Mouse (Mus musculus): ENCODE results near the gene Slc9a3r2. TPM values are rescaled to one million over a fixed set of nuclear protein-coding genes. Genes with fewer than 3 reads are reported as not detected.

Gene Slc9a3r2
- total RNA-seq, 1 experiment, result 22.7 TPM

DNA sequence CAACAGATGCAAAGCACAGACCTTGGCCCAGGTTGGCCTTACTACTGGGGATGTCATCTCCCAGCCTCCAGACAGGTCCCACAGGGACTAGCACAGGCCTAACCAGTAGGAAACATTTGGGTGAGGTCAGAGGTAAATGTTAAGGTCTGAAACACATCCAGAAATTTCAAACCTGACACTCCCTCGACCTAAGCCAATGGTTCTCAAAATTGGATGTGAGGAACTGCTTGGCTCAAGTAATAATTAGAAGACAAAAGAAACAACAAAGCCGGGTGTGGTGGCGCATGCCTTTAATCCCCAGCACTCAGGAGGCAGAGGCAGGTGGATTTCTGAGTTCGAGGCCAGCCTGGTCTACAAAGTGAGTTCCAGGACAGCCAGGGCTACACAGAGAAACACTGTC lies 3.7 kb downstream of the Slc9a3r2 start:
- peaks cover 10 to 31% of the 10 kb centered on the region in 2 experiments; a peak in 3 of 4 replicates for H3K4me1 ChIP-seq (ENCODE audit: control insufficient read depth in 2 of 2, insufficient read depth in 2 of 2, low read length in 2 of 2, poor library complexity in 1 of 2)
- H3K27ac ChIP-seq (ENCODE audit: insufficient read depth, low read depth, low read length, poor library complexity, severe bottlenecking), result no peak overlapping the region
- no peaks in the 10 kb centered on the region for H3K9me3 ChIP-seq (ENCODE audit: control insufficient read depth, insufficient read depth, low read depth, low read length)
- no peak overlapping the region for H3K4me3 ChIP-seq (ENCODE audit: insufficient read depth in 1 of 2, low read depth in 1 of 2, low read length in 2 of 2, poor library complexity in 1 of 2, severe bottlenecking in 1 of 2)
- in situ Hi-C loops (cut with MboI; ENCODE audit: low sequenced_read_pairs in 2 of 2, unreplicated experiment in 2 of 2), result no loop called here
- TF ChIP-seq MAFK (IDR thresholded peaks at IDR 0.05; ENCODE audit: insufficient read depth, low read depth, low read length) (no peak), HCFC1 (IDR thresholded peaks at IDR 0.05; ENCODE audit: borderline replicate concordance, insufficient read depth, low read length) (no peak), ZNF384 (IDR thresholded peaks at IDR 0.05; ENCODE audit: low read depth, low read length) (no peak)
- DNase-seq (ENCODE audit: low read depth, low spot score), result no peak
- no peak overlapping the region for H3K9ac ChIP-seq (ENCODE audit: insufficient read depth, low read depth, low read length, poor library complexity, severe bottlenecking)
- peaks cover 4% of the 10 kb centered on the region; the same call in 1 of the 2 replicates for H3K36me3 ChIP-seq (ENCODE audit: control insufficient read depth, insufficient read depth, low read length, poor library complexity, severe bottlenecking)

DNA sequence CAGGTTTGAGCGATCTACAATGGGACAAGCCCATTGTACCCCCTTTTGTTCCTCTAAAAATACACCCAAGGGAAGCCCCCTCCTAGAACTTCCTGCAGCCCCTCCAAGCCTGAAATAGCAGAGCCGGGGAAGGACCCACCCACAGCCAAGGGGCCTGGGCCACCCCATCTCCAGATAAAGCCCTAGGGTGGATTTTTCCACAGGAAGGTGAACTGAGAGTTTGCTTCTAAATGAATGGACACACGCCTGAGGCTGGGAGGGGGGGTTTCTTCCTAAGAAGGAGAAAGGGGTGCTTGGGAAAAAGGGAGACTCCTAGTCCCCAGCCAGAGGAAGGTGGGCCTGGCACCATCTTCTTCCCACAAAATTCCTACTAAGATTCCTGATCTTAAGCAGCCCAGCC lies 4.2 kb downstream of the Slc9a3r2 start:
- no peak overlapping the region for H3K9ac ChIP-seq (ENCODE audit: insufficient read depth, low read depth, low read length, poor library complexity, severe bottlenecking)
- no peaks in the 10 kb centered on the region for H3K9me3 ChIP-seq (ENCODE audit: control insufficient read depth, insufficient read depth, low read depth, low read length)
- TF ChIP-seq ZC3H11A (IDR thresholded peaks at IDR 0.05; ENCODE audit: borderline replicate concordance, low read depth, low read length) (no peak), MAFK (IDR thresholded peaks at IDR 0.05; ENCODE audit: insufficient read depth, low read depth, low read length) (no peak), ZNF384 (IDR thresholded peaks at IDR 0.05; ENCODE audit: low read depth, low read length) (no peak), HCFC1 (IDR thresholded peaks at IDR 0.05; ENCODE audit: borderline replicate concordance, insufficient read depth, low read length) (no peak), CHD2 (IDR thresholded peaks at IDR 0.05; ENCODE audit: low read depth, low read length) (no peak)
- H3K4me1 ChIP-seq (ENCODE audit: control insufficient read depth in 2 of 2, insufficient read depth in 2 of 2, low read length in 2 of 2, poor library complexity in 1 of 2), result peaks cover 10 to 31% of the 10 kb centered on the region in 2 experiments; a peak in 3 of 4 replicates
- H3K36me3 ChIP-seq (ENCODE audit: control insufficient read depth, insufficient read depth, low read length, poor library complexity, severe bottlenecking), result peaks cover 4% of the 10 kb centered on the region; the same call in 1 of the 2 replicates
- in situ Hi-C loops (cut with MboI; ENCODE audit: low sequenced_read_pairs in 2 of 2, unreplicated experiment in 2 of 2), result no loop called here
- DNase-seq (ENCODE audit: low read depth, low spot score), result no peak
- no peak overlapping the region for H3K4me3 ChIP-seq (ENCODE audit: insufficient read depth in 1 of 2, low read depth in 1 of 2, low read length in 2 of 2, poor library complexity in 1 of 2, severe bottlenecking in 1 of 2)
- H3K27ac ChIP-seq (ENCODE audit: insufficient read depth, low read depth, low read length, poor library complexity, severe bottlenecking), result no peak overlapping the region

DNA sequence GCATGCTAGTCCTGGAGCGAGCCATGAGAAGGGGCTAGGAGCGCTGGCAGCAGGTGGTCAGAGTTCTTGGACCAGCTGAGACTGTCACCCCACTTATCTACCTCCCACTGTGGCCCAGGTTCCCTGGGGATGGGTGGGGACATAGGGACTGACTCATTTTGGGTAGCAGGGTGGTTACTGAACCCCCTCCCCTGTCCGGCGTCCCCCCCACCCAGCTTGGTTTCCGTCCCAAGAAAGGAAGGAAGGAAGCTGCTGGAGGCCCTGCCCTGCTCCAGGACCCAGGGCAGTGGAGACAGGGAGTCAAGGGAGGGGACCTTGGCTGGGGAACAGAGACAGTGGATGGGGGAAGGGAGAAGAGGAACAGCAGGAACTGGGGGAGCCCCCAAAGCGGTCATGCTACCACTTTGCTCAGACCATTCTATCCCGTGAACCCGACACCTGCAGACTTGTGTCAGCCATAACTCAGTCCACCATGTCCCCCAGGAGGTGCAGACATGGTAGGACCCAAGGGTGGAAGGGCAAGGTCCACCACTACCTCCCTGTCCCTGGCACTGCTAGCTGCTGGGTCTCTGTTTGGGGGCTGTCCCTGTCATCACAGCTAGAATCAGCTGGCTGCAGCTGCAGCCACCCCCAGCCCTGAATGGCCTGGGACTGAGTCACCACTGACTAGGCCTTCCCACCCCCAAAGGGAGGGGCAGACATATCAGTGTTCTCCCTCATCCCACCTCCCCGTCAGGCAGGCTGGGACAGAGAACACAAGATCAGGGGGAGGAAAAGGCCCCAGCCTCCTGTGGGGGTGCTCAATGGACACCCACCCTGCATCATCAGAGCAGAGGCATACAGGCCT lies 5.0 kb downstream of the Slc9a3r2 start:
- in situ Hi-C loops (cut with MboI; ENCODE audit: low sequenced_read_pairs in 2 of 2, unreplicated experiment in 2 of 2), result no loop called here
- H3K36me3 ChIP-seq (ENCODE audit: control insufficient read depth, insufficient read depth, low read length, poor library complexity, severe bottlenecking), result peaks cover 4% of the 10 kb centered on the region; the same call in 1 of the 2 replicates

DNA sequence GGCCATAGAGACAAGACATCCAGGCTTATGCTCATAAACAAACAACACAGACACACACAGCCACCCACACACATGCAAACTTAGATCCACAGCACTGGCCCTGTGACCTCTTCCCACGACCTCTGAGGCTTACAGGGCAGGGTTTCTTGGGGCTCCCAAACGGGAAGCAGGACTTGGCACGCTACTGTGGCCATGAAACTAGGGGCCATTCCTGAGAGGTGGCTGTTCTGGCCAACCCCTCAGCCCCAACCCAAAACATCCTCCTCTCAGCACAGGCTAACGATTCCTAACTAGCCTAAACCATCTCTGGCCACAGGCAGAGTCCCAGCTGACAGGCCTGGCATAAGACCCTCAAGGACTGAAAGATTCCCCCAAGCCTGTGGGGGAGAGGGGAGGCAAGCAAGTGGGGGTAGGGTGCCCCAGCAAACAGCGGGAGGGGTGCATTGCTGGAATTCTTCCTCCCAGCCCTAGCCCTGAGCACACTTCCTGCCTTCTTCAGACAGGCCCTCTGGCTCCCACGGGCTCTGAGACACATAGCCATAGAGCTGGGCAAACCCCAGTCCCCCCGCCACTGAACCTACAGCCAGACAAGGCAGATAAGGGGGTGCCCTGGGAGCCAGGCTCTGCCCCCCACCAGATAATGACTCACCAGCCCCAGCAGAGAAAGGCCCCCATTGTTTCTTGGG lies 6.0 kb downstream of the Slc9a3r2 start:
- peaks cover 4% of the 10 kb centered on the region; the same call in 1 of the 2 replicates for H3K36me3 ChIP-seq (ENCODE audit: control insufficient read depth, insufficient read depth, low read length, poor library complexity, severe bottlenecking)
- in situ Hi-C loops (cut with MboI; ENCODE audit: low sequenced_read_pairs in 2 of 2, unreplicated experiment in 2 of 2), result no loop called here
- H3K4me3 ChIP-seq (ENCODE audit: insufficient read depth in 1 of 2, low read depth in 1 of 2, low read length in 2 of 2, poor library complexity in 1 of 2, severe bottlenecking in 1 of 2), result no peak overlapping the region
- no peak for DNase-seq (ENCODE audit: low read depth, low spot score)
- TF ChIP-seq MAFK (IDR thresholded peaks at IDR 0.05; ENCODE audit: insufficient read depth, low read depth, low read length), result no peak
- no peak overlapping the region for H3K9ac ChIP-seq (ENCODE audit: insufficient read depth, low read depth, low read length, poor library complexity, severe bottlenecking)
- no peaks in the 10 kb centered on the region for H3K9me3 ChIP-seq (ENCODE audit: control insufficient read depth, insufficient read depth, low read depth, low read length)
- H3K4me1 ChIP-seq (ENCODE audit: control insufficient read depth in 2 of 2, insufficient read depth in 2 of 2, low read length in 2 of 2, poor library complexity in 1 of 2), result peaks cover 5 to 30% of the 10 kb centered on the region in 2 experiments; a peak in 3 of 4 replicates
- no peak overlapping the region for H3K27ac ChIP-seq (ENCODE audit: insufficient read depth, low read depth, low read length, poor library complexity, severe bottlenecking)

More for the DNA sequence above, 5.0 kb downstream of the Slc9a3r2 start:
- TF ChIP-seq CHD2 (IDR thresholded peaks at IDR 0.05; ENCODE audit: low read depth, low read length) (no peak), MAFK (IDR thresholded peaks at IDR 0.05; ENCODE audit: insufficient read depth, low read depth, low read length) (no peak), ZNF384 (IDR thresholded peaks at IDR 0.05; ENCODE audit: low read depth, low read length) (no peak), ZC3H11A (IDR thresholded peaks at IDR 0.05; ENCODE audit: borderline replicate concordance, low read depth, low read length) (no peak), HCFC1 (IDR thresholded peaks at IDR 0.05; ENCODE audit: borderline replicate concordance, insufficient read depth, low read length) (no peak)
- H3K4me3 ChIP-seq (ENCODE audit: insufficient read depth in 1 of 2, low read depth in 1 of 2, low read length in 2 of 2, poor library complexity in 1 of 2, severe bottlenecking in 1 of 2), result no peak overlapping the region
- no peak overlapping the region for H3K9ac ChIP-seq (ENCODE audit: insufficient read depth, low read depth, low read length, poor library complexity, severe bottlenecking)
- H3K27ac ChIP-seq (ENCODE audit: insufficient read depth, low read depth, low read length, poor library complexity, severe bottlenecking), result no peak overlapping the region
- peaks cover 7 to 31% of the 10 kb centered on the region in 2 experiments; a peak in 3 of 4 replicates for H3K4me1 ChIP-seq (ENCODE audit: control insufficient read depth in 2 of 2, insufficient read depth in 2 of 2, low read length in 2 of 2, poor library complexity in 1 of 2)
- no peak for DNase-seq (ENCODE audit: low read depth, low spot score)
- no peaks in the 10 kb centered on the region for H3K9me3 ChIP-seq (ENCODE audit: control insufficient read depth, insufficient read depth, low read depth, low read length)

Measured in ES-E14 (cell line).